Mouse (Mus musculus) liver, embryonic 12.5 days (tissue): ENCODE data around the gene Tcta. TPM values are rescaled to one million over a fixed set of nuclear protein-coding genes. Genes with fewer than 3 reads are reported as not detected.
"Not testable (repeated sequence)": the region's sequence is repeated elsewhere in the genome, so short reads cannot be mapped to it uniquely, and the experiment has no call there.

Experiments
- ATAC-seq: fragments of 200-750 bp; cut with Nextera tagmentation; 2 replicates; pipeline ENCODE4 v1.8.0; 2017; ENCODE audit warnings: moderate number of reproducible peaks, mild to moderate bottlenecking, moderate library complexity
- H3K27ac ChIP-seq: fragments of 300-500 bp; sonication (generic); 2 replicates; pipeline ENCODE4 v1.5.1; 2016; ENCODE audit warnings: mild to moderate bottlenecking
- H3K27me3 ChIP-seq: fragments of 300-500 bp; sonication (generic); replicated peaks from 2 replicates; pipeline ENCODE4 v1.6.1; 2016; ENCODE audit warnings: mild to moderate bottlenecking, moderate library complexity
- H3K36me3 ChIP-seq: fragments of 300-500 bp; sonication (generic); 2 replicates; pipeline ENCODE4 v1.6.1; 2016; ENCODE audit warnings: mild to moderate bottlenecking, moderate library complexity
- H3K4me1 ChIP-seq: fragments of 300-500 bp; sonication (generic); 2 replicates; pipeline ENCODE4 v1.6.1; 2016
- H3K4me2 ChIP-seq: fragments of 300-500 bp; sonication (generic); 2 replicates; pipeline ENCODE4 v1.6.1; 2016; ENCODE audit warnings: mild to moderate bottlenecking, moderate library complexity
- H3K4me3 ChIP-seq: fragments of 300-500 bp; sonication (generic); 2 replicates; pipeline ENCODE4 v1.5.1; 2016; ENCODE audit warnings: mild to moderate bottlenecking, moderate library complexity
- H3K9ac ChIP-seq: fragments of 300-500 bp; sonication (generic); 2 replicates; pipeline ENCODE4 v1.6.1; 2016; ENCODE audit warnings: mild to moderate bottlenecking, moderate library complexity
- H3K9me3 ChIP-seq: fragments of 300-500 bp; sonication (generic); replicated peaks from 2 replicates; pipeline ENCODE4 v1.6.1; 2016; ENCODE audit warnings: mild to moderate bottlenecking, moderate library complexity
- WGBS: fragments of 180-500 bp; shearing (Covaris S2); methylation state at CpG from one replicate; pipeline ENCODE4 v1.1.7; 2016; ENCODE audit not compliant: insufficient replicate concordance; 5-methylcytosine and 5-hydroxymethylcytosine counted together
- polyA plus RNA-seq: library from polyadenylated mRNA; unstranded; fragments of >200 nt; fragmentation: Nextera tagmentation; extraction: Ambion mirVana; gene quantifications from 2 replicates; pipeline ENCODE4 v1.2.1, GENCODE M21; 2016

Tcta gene
- polyA plus RNA-seq, 1 experiment from 2014 or later = 13.4 TPM

DNA sequence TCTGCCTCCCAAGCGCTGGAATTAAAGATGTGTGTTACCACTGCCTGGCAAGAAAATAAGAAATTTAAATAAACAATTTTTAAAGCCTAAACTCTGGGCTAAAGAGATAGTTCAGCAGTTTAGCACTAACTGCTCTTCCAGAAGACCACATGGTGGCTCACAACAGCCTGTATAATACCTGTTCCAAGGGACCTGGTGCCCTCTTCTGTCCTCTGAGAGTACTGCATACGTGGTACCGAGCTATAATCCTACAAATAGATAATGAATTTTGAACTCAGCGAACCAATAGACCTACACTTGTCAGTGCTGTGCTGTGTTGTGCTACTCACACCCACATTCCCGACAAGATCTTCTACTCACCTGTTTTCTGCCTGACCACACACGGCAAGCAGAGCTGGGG lies 21.6 kb downstream of the Tcta start:
- no peaks in the 10 kb centered on the region for H3K36me3 ChIP-seq
- H3K4me1 ChIP-seq = peaks cover 11% of the 10 kb centered on the region
- no peak overlapping the region for H3K4me2 ChIP-seq
- H3K9ac ChIP-seq = no peak overlapping the region
- WGBS = 6% methylated on average over 6 of the region's 6 CpGs
- H3K9me3 ChIP-seq = no peaks in the 10 kb centered on the region
- no peak overlapping the region for H3K4me3 ChIP-seq
- H3K27me3 ChIP-seq = no peaks in the 10 kb centered on the region
- peak; percentile 81 for ATAC-seq
- H3K27ac ChIP-seq = no peak overlapping the region

DNA sequence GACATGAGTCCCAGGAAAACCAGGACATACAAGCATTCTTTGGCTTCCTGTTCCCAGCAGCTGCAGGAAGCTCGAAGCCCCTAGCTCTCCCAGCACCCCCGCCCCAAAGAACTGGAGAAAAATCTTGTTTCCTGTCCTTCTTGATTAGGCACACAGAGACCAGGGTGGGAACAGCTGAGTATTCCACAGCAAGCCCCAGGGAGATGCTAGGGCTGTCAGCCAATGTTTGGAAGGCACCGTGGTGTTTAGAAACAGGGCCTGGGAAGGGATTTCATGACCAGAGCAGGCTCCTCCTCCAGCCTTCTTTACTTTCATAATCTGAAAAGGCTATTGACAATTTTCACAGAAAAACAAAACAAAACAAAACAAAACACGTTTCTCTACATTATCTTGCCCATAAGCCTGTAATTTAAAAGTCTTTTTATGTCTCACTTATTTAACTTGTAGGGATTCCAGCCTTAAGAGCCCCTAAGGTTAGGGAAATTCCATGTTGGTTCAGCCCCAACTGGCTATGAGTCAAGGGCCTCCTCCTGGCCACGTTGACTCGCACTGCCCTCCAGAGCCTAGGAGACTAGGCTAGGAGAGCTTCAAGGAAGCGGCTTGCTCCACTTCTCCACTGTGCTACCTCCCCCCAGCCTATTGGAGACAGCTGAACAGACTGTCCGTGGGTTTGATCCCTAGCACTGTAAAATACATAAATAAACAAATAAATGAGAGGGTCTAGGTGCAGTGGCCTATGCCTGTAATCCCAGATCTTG lies 25.7 kb downstream of the Tcta start:
- H3K27ac ChIP-seq = no peak overlapping the region
- H3K4me1 ChIP-seq = peaks cover 4% of the 10 kb centered on the region; the same call in 1 of the 2 replicates
- ATAC-seq = no peak
- H3K9ac ChIP-seq = no peak overlapping the region
- no peak overlapping the region for H3K4me3 ChIP-seq
- no peak overlapping the region for H3K4me2 ChIP-seq
- H3K9me3 ChIP-seq = no peaks in the 10 kb centered on the region
- H3K27me3 ChIP-seq = 0 out of 2 replicates have a peak, but pooled peaks cover 4% of the 10 kb centered on the region
- no peaks in the 10 kb centered on the region for H3K36me3 ChIP-seq
- WGBS = 28% methylated on average over 8 of the region's 8 CpGs

DNA sequence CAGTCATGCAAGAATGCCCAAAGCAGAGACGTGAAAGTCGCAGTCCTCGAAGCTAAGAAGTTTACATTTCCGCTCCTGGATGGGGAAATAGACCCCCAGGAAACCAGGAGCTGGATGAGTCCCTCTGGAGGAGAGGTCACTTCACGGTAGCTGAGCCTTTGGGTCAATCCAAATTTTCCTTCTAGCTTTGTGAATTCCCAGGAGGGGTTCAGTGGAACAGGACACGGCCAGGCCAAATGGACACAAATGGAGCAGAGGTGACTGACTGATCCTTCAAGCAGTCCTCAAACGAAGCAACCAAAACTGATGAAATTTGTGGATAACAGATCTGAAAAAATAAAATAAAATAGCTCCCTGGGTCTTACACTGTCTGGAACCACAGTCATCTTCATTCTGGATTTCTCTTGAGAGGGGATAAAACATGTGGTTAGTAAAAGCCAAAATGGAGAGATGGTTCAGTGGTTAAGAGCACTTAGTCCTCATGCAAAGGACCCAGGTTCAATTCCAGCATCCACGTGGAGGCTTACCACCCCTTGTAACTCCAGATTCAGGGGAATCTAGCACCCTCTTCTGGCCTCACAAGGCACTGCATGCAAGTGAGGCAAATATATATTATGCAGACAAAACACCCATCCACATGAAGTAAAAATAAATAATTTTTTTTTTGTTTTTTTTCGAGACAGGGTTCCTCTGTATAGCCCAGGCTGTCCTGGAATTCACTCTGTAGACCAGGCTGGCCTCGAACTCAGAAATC lies 27.1 kb downstream of the Tcta start:
- Histone ChIP-seq H3K36me3 (no peaks in the 10 kb centered on the region), H3K4me2 (no peak overlapping the region), H3K9me3 (no peaks in the 10 kb centered on the region), H3K4me1 (0 out of 2 replicates have a peak, but pooled peaks cover 4% of the 10 kb centered on the region), H3K9ac (no peak overlapping the region), H3K4me3 (no peak overlapping the region), H3K27me3 (peaks cover 14% of the 10 kb centered on the region; the same call in 1 of the 2 replicates), H3K27ac (no peak overlapping the region)
- 59% methylated on average over 10 of the region's 10 CpGs for WGBS
- ATAC-seq = no peak

DNA sequence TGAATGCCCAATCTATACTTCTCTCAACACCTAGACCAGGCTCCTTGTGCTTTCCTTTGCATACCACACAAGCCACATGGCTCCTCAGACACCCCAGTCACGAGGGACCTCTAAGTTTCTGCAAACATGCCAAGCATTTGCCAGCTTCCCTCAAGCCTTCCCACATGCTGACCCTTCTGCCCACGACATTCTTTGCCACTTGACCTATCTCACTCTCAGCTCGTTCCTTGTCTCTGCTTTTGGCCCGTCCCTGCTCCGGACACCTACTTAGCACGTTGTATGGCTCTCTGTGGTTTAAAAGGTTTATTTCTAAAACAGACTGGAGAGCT lies 30.7 kb downstream of the Tcta start:
- ATAC-seq = no peak
- WGBS = 50% methylated on average over 6 of the region's 6 CpGs

DNA sequence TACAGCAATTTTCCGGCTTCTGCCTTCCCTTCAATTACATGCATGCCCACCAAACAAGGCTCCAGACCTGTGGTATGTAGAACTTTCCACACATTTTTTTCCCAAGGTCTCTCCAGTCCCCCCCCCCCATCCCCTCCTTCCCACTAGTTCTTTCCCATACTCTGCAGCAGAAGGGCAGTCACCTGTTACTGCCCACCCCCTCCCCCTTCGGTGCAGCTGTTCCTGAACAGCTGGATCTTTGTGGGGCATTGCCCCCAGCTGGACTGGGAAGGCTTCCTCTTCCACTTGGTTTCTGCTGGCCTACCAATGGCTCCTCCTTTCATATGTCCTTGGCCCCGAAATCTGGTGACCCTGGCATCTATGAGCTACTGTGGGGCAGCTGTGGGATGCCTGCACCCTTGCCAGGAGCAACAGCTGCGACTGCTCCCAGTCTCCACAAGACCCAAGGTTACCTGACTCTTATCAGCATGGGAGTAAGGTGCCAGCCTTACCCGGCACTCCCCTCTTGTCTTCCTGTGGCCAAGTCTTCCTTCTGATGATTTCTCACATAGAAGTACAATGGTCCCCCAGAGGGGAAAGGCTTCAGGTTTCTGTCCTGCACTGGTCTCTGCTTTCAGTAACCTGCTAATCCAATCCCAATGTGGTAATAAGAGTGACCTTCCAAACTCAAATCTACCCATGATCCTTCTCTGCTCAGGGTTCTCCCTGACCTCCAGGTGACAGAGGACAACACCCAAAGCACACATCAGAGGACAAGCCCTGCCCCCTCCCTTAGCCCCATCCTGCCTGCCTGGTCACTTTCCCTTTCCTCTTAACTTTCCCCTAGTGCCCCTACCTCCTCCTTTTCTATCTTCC lies 31.3 kb downstream of the Tcta start:
- Histone ChIP-seq H3K9me3 (no peaks in the 10 kb centered on the region), H3K27me3 (peaks cover 39% of the 10 kb centered on the region), H3K27ac (no peak overlapping the region), H3K36me3 (no peaks in the 10 kb centered on the region), H3K4me2 (no peak overlapping the region), H3K4me3 (no peak overlapping the region), H3K9ac (no peak overlapping the region), H3K4me1 (peaks cover 9% of the 10 kb centered on the region)
- 0 out of 2 replicates have a peak, but pooled peaks have one; percentile 40 for ATAC-seq
- WGBS = 54% methylated on average over 5 of the region's 5 CpGs

More for the DNA sequence above, 30.7 kb downstream of the Tcta start:
- H3K4me3 ChIP-seq = no peak overlapping the region
- H3K27me3 ChIP-seq = peaks cover 39% of the 10 kb centered on the region
- H3K9me3 ChIP-seq = no peaks in the 10 kb centered on the region
- no peak overlapping the region for H3K9ac ChIP-seq
- peaks cover 9% of the 10 kb centered on the region for H3K4me1 ChIP-seq
- no peak overlapping the region for H3K27ac ChIP-seq
- no peak overlapping the region for H3K4me2 ChIP-seq
- no peaks in the 10 kb centered on the region for H3K36me3 ChIP-seq

DNA sequence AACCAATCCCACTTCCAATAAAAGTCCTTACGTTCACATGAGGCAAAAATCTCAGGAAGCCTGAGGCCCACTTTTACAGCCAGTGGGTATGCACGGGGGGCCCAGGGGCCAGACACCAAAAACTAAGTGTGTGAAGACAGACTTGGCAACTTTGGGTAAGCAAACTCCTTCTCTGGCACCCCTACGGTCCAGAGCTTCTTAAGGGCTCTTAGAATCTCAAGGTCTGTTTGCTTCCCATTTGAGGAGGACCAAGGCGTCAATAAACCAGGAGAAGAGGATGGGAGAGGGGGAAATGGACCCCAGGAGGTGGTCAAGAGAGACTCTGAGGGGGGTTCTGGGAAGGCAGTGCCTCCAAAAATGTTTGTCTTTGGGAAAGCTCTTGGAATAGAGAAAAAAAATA lies 32.5 kb downstream of the Tcta start:
- WGBS = 67% methylated on average over 4 of the region's 4 CpGs
- ATAC-seq = no peak
- no peaks in the 10 kb centered on the region for H3K9me3 ChIP-seq

DNA sequence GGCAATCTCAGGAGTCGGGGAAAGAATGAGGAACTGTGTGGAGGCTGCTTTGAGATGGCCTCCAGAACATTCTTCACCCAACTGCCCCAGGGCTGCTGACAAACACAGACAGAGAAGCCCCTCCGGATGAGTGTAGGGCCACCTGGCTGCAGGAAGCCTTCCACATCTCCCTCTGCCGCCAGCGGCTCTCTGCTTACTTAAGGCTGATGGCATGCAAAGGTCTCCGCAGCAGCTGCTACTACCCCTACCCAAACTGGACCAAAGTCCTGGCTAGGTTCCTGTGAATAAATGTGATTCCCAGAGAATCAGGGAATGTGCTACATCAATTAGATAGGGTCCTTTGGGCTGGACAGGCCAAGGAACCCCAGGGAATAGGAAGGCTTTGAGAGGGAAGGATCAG lies 33.3 kb downstream of the Tcta start:
- ATAC-seq = no peak
- WGBS = 49% methylated on average over 5 of the region's 5 CpGs
- Histone ChIP-seq H3K4me2 (no peak overlapping the region), H3K4me1 (peaks cover 9% of the 10 kb centered on the region), H3K9me3 (no peaks in the 10 kb centered on the region), H3K36me3 (no peaks in the 10 kb centered on the region), H3K27me3 (peaks cover 39% of the 10 kb centered on the region), H3K27ac (no peak overlapping the region), H3K4me3 (no peak overlapping the region), H3K9ac (no peak overlapping the region)

More for the DNA sequence above, 32.5 kb downstream of the Tcta start:
- no peak overlapping the region for H3K9ac ChIP-seq
- no peaks in the 10 kb centered on the region for H3K36me3 ChIP-seq
- no peak overlapping the region for H3K4me3 ChIP-seq
- peaks cover 39% of the 10 kb centered on the region for H3K27me3 ChIP-seq
- H3K27ac ChIP-seq = no peak overlapping the region
- peaks cover 9% of the 10 kb centered on the region for H3K4me1 ChIP-seq
- no peak overlapping the region for H3K4me2 ChIP-seq

DNA sequence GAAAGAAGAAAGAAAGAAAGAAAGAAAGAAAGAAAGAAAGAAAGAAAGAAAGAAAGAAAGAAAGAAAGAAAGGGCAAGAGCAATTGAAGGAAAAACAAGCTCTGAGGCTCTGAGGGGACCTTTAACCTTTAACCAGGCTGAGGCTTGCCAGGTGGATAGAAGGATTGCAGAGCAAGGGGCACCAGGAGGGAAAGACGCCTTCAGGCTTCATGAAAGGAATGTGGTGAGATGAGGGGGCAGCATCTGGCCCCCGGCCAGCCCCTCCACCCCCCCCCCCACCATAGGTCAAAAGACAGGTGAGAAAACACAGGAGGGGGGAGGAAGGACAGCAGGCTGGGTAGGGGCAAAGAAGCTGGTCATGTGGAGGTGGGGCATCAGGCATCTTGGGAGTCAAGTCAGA lies 34.0 kb downstream of the Tcta start:
- no peak overlapping the region for H3K27ac ChIP-seq

DNA sequence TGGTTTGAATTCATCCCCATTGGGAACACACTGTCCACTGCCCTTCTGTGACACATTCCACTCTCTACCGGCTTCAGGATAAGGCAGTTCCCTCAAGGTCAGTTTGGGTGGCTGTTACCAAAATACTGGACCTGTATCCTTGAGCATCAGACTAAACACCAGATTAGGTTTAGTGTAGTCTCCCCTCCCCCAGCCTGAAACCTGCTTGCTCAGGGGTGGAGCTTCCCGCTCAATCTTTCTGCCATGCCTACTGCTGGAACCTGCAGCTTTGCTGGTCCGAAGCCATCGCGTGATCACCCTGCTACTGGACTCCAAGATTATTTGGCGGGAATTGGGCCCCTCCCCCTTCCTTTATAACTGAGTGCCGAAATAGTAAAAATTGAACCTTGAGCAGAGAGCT lies 37.3 kb downstream of the Tcta start:
- H3K9me3 ChIP-seq, H3K9ac ChIP-seq, H3K36me3 ChIP-seq, H3K27ac ChIP-seq, ATAC-seq, H3K4me2 ChIP-seq, H3K4me3 ChIP-seq: not testable (repeated sequence)
- WGBS = 66% methylated on average over 6 of the region's 7 CpGs
- Histone ChIP-seq H3K27me3 (peaks cover 23% of the 10 kb centered on the region), H3K4me1 (peaks cover 18% of the 10 kb centered on the region)

More for the DNA sequence above, 34.0 kb downstream of the Tcta start:
- Histone ChIP-seq H3K36me3 (no peaks in the 10 kb centered on the region), H3K9me3 (no peaks in the 10 kb centered on the region), H3K9ac (no peak overlapping the region), H3K4me3 (no peak overlapping the region), H3K4me2 (no peak overlapping the region), H3K27me3 (peaks cover 39% of the 10 kb centered on the region), H3K4me1 (peaks cover 9% of the 10 kb centered on the region)
- no peak for ATAC-seq
- 32% methylated on average over 2 of the region's 2 CpGs for WGBS

DNA sequence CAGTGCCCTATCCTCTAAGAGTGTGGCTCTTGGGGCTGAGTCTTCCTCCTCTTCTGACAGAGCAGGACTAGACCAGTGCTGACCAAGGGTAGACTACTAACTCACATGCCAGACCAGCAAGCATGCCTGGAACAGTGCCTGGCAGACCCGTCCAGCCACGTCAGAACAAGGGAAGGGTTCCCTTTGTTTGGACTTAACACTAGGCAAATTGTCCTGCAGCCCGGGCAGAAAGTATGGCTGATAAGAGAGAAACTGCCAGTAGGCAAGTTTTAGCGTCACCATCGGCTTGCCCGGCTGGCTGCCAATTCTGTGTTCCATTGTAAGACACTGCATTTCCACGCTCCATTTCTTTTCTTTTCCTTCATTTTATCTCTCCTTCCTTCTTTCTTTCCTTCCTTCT lies 38.3 kb downstream of the Tcta start:
- H3K4me3 ChIP-seq = no peak overlapping the region
- H3K4me2 ChIP-seq = no peak overlapping the region
- no peak for ATAC-seq
- H3K9me3 ChIP-seq = no peaks in the 10 kb centered on the region
- WGBS = 61% methylated on average over 7 of the region's 7 CpGs
- no peaks in the 10 kb centered on the region for H3K36me3 ChIP-seq
- peaks cover 23% of the 10 kb centered on the region for H3K4me1 ChIP-seq
- peaks cover 14% of the 10 kb centered on the region for H3K27me3 ChIP-seq
- no peak overlapping the region for H3K27ac ChIP-seq
- H3K9ac ChIP-seq = no peak overlapping the region

DNA sequence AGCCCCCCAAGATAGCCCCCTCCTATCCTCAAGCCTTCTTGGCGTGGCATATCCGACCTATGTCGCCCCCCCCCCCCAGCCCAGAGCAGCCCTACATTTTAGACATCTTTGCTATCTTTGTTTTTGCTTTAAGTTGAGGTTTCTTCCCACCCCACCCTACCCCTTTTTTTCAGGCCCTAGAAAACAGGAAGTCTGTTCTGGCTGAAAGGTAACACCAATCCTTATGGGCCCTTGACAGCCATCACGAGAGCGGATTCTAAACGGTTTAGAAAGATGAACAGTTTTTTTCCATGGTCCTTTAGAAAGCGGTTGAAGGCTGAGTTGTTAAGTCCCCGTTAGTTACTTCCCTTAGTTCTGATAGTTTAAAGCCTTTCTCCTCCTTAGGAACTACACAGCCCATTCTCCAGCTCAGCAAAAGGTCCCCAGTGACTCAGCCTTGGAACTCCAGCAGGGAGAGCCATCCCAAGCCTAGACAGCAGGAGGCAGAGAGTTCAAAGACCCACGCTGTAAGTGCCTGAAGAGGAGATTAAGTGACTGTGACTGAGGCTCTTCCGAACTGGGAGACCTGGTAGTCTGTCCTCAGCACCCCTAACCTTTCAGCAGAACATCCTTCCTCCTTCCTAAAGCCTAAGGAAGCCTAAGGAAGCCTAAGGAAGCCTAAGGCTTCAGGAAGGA lies 39.6 kb downstream of the Tcta start:
- no peaks in the 10 kb centered on the region for H3K36me3 ChIP-seq
- ATAC-seq = no peak
- H3K4me2 ChIP-seq = no peak overlapping the region
- no peak overlapping the region for H3K4me3 ChIP-seq
- H3K9ac ChIP-seq = no peak overlapping the region
- 55% methylated on average over 10 of the region's 10 CpGs for WGBS
- H3K9me3 ChIP-seq = no peaks in the 10 kb centered on the region
- peaks cover 4% of the 10 kb centered on the region; the same call in 1 of the 2 replicates for H3K27me3 ChIP-seq
- H3K27ac ChIP-seq = no peak overlapping the region
- peaks cover 31% of the 10 kb centered on the region for H3K4me1 ChIP-seq
